Mouse (Mus musculus): Measurements from ENCODE around the gene Gm42421. TPM values are rescaled to one million over a fixed set of nuclear protein-coding genes. Genes with fewer than 3 reads are reported as not detected.

Gene Gm42421
- 1.4 TPM for polyA plus RNA-seq (2017; shearing (Covaris generic))

DNA sequence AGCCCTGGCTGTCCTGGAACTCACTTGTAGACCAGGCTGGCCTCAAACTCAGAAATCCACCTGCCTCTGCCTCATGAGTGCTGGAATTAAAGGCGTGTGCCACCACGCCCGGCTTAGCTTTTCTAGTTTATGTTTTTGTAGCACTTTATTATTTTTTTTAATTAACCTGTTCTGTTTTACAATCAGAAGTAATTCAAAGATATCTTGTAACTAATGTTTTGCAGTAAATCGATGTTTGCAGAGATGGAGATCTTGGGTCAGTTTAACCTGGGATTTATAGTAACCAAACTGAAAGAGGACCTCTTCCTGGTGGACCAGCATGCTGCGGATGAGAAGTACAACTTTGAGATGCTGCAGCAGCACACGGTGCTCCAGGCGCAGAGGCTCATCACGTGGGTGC lies at the start of gene Gm42421:
Gm42421 (plus strand) TSS at position 301 of the 400 bp plus-strand sequence.

DNA sequence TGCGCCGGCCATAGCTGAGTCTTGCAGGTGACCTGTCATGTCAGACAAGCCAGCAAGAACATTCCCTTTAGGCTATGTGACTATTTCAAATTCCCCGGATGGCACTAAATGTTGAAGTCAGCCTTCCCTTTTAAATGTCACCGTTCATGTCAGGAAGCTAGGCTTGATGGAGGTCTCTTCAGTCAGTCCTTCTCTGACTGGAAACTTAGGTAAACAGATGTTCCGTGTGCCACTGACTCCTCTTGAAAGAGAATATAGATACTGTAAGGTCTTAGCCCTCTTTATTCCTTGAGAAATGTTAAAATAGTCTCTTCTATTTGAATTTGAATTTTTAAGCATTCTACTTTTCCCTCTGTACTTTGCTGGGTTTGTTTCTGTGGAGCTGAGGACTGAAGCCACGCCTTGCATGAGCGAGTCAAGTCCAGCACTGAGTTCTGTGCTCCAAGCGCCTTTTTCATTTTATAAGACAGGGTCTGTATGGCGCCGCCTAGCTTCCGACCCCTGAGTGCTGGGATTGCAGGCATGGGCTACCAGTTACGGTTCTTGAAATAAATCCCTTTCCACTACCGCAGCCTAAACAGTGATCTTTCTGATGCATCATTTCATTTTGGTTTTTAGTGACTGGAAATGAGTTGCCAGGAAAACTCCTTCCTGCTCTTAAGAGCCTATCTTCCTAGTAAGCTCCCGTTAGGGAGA lies 30.2 kb upstream of the Gm42421 start, which contains the start of gene Ankrd61:
Ankrd61 (minus strand) TSS at position 51 of the 696 bp plus-strand sequence.

DNA sequence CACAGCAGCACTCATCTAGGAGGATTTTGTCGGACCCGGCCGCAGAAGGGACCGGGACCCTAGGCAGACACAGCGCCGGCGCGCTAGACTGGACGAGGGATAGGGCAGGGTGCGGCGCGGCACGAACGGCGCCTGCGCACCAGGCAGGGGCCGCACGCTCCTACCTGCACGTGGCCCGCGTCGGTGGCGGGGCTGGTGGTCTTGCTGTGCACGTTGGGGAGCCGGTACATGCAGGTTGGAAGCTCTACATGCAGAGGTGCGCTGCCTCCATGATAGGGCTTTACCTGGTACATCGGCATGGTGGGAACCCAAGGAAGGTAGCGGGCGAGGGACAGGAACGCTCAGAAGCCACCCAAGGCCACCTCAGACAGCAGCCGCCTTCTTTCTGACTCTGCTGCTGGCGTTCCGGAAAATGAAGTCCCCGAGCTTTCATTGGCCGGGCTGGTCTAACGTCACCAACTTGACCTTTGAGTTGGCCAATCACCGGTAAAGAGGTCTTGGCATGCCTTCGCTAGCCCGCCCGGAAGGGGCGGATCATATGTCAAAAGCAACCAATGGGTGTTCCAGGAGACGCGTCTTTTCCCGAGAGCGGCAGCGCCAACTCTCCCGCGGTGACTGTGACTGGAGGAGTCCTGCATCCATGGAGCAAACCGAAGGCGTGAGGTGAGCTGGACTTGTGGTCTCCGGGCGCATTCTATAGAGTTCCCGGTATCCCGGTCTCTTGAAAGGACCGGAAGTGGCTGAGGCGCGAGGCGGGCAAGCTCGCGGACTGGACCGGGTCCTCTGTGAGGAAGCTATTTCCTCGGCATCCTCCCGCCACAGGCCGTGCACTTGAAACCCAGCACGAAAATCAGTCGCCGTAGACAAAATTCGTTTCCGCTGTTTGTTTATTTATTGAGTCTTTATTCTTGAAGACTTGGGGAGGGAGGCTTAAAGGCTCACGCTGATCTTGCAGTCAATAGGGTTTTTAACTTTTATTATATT lies 18.3 kb upstream of the Gm42421 start, which contains the start of the genes Aimp2 and Pms2:
Aimp2 (minus strand) TSS at position 431 of the 984 bp plus-strand sequence.
Pms2 (plus strand) TSS at position 548 of the 984 bp plus-strand sequence.

DNA sequence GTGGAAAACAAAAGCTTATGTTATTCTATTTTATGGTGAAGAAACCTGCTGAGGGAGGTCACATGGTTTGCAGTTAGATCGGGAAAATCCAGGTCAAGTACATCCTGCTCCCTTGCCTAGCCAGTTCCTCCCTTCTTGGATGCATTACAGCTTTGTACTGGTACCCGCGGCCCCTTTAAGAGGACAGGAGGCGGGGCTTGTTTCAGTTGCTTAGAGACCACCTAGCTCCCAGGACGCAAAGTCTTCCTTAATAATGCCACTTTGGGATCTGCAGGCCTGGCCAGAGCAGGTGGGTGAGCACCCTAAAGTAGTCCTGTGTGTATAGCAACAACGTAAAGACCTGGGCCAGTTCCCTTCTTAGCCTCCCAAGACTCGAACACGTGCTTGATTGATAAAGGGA lies 4.9 kb downstream of the Gm42421 start, which contains the start of gene Rsph10b:
Rsph10b (plus strand) TSS at position 205 of the 400 bp plus-strand sequence.

Other genes with a start within 250 kb of the Gm42421 start
- 15.9 TPM for gene Usp42, start 195.9 kb upstream of the Gm42421 start, polyA plus RNA-seq (2017; shearing (Covaris generic))
- gene Eif2ak1, start 110.4 kb upstream of the Gm42421 start, polyA plus RNA-seq (2017; shearing (Covaris generic)), result 77.4 TPM
- gene Ankrd61, start 30.5 kb upstream of the Gm42421 start, polyA plus RNA-seq (2017; shearing (Covaris generic)), result 0.52 TPM
- 51.5 TPM for gene Aimp2, start 18.3 kb upstream of the Gm42421 start, polyA plus RNA-seq (2017; shearing (Covaris generic))
- 37.6 TPM for gene Pms2, start 18.2 kb upstream of the Gm42421 start, polyA plus RNA-seq (2017; shearing (Covaris generic))
- 0.80 TPM for gene Rsph10b, start 4.9 kb downstream of the Gm42421 start, polyA plus RNA-seq (2017; shearing (Covaris generic))
- gene Ccz1, start 86.7 kb downstream of the Gm42421 start, polyA plus RNA-seq (2017; shearing (Covaris generic)), result 61.3 TPM
- gene Ocm, start 98.5 kb downstream of the Gm42421 start, polyA plus RNA-seq (2017; shearing (Covaris generic)), result not detected
- gene Lmtk2, start 172.3 kb downstream of the Gm42421 start, polyA plus RNA-seq (2017; shearing (Covaris generic)), result 4.0 TPM

Data from inflammation-experienced regulatory T-cells, adult 16 weeks (primary cell).